Mouse (Mus musculus) forelimb bud, embryonic 11.5 days (tissue): ENCODE results near the gene Ddr2.

Source experiments
- DNase-seq: peaks from one replicate; pipeline ENCODE4 v3.0.0-alpha.2; 2012; ENCODE audit warnings: low read depth, low spot score

Gene Ddr2

GRCm38 (mm10) chr1:169948866-169949265, 161.7 kb downstream of the Ddr2 start:
- no peak for DNase-seq

DNA sequence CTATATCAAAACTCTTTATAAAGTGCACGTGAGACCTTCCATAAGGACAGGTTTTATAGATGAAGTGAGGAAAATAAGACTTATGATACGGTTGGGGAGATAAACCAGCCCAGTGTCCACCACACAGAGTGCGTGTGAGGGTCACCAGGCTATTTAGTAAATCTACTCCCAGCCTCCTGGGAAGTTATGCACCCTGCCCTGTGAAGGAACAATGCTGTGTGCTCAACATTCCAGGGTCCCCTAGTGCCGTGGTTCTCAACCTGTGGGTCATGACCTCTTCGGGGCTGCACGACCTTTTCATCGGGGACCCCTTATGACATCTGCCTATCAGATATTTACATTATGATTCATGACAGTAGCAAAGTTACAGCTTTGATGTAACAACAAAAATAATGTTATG, 162.3 kb downstream of the Ddr2 start:
- no peak for DNase-seq

- DNase-seq = no peak
Observed at GRCm38 (mm10) chr1:169947654-169948053, 162.9 kb downstream of the Ddr2 start.

GRCm38 (mm10) chr1:169946004-169946403, 164.6 kb downstream of the Ddr2 start:
- no peak for DNase-seq

DNA sequence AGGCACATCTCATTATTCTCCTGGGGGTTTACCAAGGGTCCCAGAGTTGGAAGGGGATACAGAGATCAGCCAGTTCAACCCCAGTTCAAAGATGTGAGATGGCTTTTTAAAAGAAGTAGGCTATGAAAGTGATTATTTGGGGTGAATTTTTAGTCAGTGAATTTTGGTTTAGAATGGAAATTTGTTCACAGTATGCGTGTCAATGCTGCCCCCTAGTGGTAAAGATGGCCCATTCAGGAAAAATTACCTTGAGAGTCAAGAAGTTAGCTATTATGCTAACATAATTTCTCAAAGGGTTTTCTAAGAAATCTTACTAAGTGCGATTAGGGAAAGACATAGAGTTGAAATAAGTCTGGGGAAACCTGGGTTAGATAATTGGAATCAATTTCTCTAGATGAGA, 171.2 kb downstream of the Ddr2 start:
- DNase-seq = no peak

- DNase-seq = peak; percentile 71
Observed at GRCm38 (mm10) chr1:169934005-169934725, 176.4 kb downstream of the Ddr2 start.

- no peak for DNase-seq
Observed at GRCm38 (mm10) chr1:169932122-169932746, 178.3 kb downstream of the Ddr2 start.

- DNase-seq = no peak
Observed at GRCm38 (mm10) chr1:169931698-169932097, 178.9 kb downstream of the Ddr2 start.

- DNase-seq = no peak
Observed at GRCm38 (mm10) chr1:169928454-169928971, 182.0 kb downstream of the Ddr2 start, which contains the start of gene Ccdc190. TSS of gene Ccdc190 (plus strand) at chr1:169928648.

DNA sequence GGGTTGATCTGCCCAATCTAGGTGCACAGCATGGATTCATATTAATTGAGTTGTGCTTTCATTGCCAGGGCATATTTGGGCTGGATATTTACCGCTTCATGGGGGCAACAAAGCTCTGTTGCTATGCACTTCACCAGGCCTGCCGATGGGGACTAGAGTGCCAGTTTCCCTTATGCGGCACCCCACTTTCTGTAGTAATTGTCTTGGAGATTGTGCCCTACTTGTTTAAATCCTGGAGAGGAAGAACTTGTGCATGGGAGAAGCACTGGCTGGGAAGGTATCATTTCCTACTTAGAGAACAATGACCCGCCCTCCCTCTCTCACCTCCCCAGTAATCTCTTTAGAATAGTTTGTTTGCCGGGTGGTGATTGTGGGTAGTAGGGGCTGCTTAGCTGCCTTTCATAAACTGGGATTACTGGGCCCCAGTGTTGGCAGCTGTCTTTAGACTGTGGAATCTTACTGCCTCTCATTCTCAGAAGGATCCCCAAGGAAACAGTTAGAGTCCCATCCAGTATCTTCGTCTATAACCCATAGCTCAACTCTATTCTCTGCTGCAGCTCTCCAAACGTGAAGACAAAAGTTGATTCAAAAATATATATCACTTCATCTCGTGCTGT, 182.7 kb downstream of the Ddr2 start:
- no peak for DNase-seq

DNA sequence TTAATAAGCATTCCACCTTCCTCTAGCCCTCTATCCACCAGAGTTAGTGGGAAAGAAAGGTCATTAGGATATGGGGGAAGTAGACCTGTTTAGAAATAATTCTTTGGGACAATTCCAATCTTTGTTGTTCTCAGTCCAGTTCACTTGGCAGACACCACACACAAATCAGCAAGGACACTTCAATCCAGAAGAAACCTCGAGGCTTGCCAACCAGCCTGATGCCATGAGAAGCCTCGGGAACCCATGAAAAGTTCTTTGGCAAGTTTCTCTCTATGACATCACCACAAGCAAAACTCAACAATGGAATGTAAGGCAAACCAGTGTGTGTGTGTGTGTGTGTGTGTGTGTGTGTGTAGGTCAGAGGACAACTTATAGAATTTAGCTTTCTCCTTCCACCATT, 186.0 kb downstream of the Ddr2 start:
- DNase-seq = no peak
